Mouse (Mus musculus): Measurements from ENCODE around the gene Ccdc144b.
A peak's percentile ranks its signal among the peaks of the same experiment; 100 is the strongest.

The Ccdc144b gene

GRCm38 (mm10) chr3:36025732-36026131 is 27.6 kb downstream of the Ccdc144b start:
- no peak for DNase-seq

GRCm38 (mm10) chr3:36011239-36011638 is 42.1 kb downstream of the Ccdc144b start:
- no peak for DNase-seq

GRCm38 (mm10) chr3:36008411-36009154 is 44.8 kb downstream of the Ccdc144b start:
- DNase-seq: no peak

GRCm38 (mm10) chr3:36004028-36004895 is 49.1 kb downstream of the Ccdc144b start:
- DNase-seq: no peak

GRCm38 (mm10) chr3:36000275-36001239 is 52.8 kb downstream of the Ccdc144b start, which contains the start of gene Mccc1:
Gene Mccc1, minus strand, starts transcription at chr3:36000678.
- DNase-seq: peak; percentile 92

- DNase-seq: no peak
These were observed 58.5 kb downstream of the Ccdc144b start for GRCm38 (mm10) chr3:35994552-35995531.

GRCm38 (mm10) chr3:35990715-35991114 is 62.6 kb downstream of the Ccdc144b start:
- no peak for DNase-seq

- no peak for DNase-seq
These were observed 65.3 kb downstream of the Ccdc144b start for GRCm38 (mm10) chr3:35988031-35988430.

GRCm38 (mm10) chr3:35986266-35986665 is 67.1 kb downstream of the Ccdc144b start:
- DNase-seq: no peak

- peak; percentile 74 for DNase-seq
These were observed 79.8 kb downstream of the Ccdc144b start for GRCm38 (mm10) chr3:35973551-35973950.

GRCm38 (mm10) chr3:35972985-35973384 is 80.4 kb downstream of the Ccdc144b start:
- peak; percentile 50 for DNase-seq

GRCm38 (mm10) chr3:35971149-35971548 is 82.2 kb downstream of the Ccdc144b start:
- DNase-seq: no peak

- no peak for DNase-seq
These were observed 82.9 kb downstream of the Ccdc144b start for GRCm38 (mm10) chr3:35970441-35970840.

- DNase-seq: no peak
These were observed 85.9 kb downstream of the Ccdc144b start for GRCm38 (mm10) chr3:35967366-35967921.

GRCm38 (mm10) chr3:35966493-35966892 is 86.9 kb downstream of the Ccdc144b start:
- DNase-seq: no peak

- DNase-seq: no peak
These were observed 88.4 kb downstream of the Ccdc144b start for GRCm38 (mm10) chr3:35964928-35965327.

GRCm38 (mm10) chr3:35963921-35964320 is 89.4 kb downstream of the Ccdc144b start:
- no peak for DNase-seq

GRCm38 (mm10) chr3:35963401-35963800 is 89.9 kb downstream of the Ccdc144b start:
- DNase-seq: no peak

GRCm38 (mm10) chr3:35962967-35963366 is 90.4 kb downstream of the Ccdc144b start:
- peak; percentile 16 for DNase-seq

Data from thymus, postnatal 4 days (tissue).